Mouse (Mus musculus) cerebellum, adult 2 months (tissue): ENCODE measurements at regions not wholly inside any gene's neighbourhood (a gene's known extent, or its start where the extent isn't known, plus 50 kb on each side); places are given as distances from the start of the nearest gene placed in this dataset.

Source experiments
- CTCF ChIP-seq: fragments of 200-500 bp; IDR thresholded peaks from 2 replicates; pipeline ENCODE4 v1.5.1; 2011; ENCODE audit warnings: low read depth, mild to moderate bottlenecking, control low read depth, low read length, moderate library complexity, borderline replicate concordance; ENCODE audit not compliant: insufficient read depth
- POLR2A ChIP-seq: fragments of 200-500 bp; IDR thresholded peaks from 2 replicates; pipeline ENCODE4 v1.6.1; 2011; ENCODE audit warnings: low read length, control low read depth, borderline replicate concordance; ENCODE audit not compliant: insufficient read depth

- TF ChIP-seq CTCF (no peak), POLR2A (no peak)
These were observed 186.2 kb upstream of the Unc93a2 start for GRCm38 (mm10) chr17:7571481-7571880.
